11 mouse cellular contexts compared by ENCODE assay signal in genomic region chr16:36989999-36990625, GRCm38 (mm10). TPM values are rescaled to one million over a fixed set of nuclear protein-coding genes. Genes with fewer than 3 reads are reported as not detected.
DNase-seq lines count a peak whose midpoint lies in the region; ATAC-seq lines count a peak whose summit lies in the region.
"Had no signal": no experiment of that assay in that cellular context is flagged by ENCODE, and none has a peak within 500 bp of the region (broad histone marks: within the 10 kb centered on the region; RNA-seq: fewer than 3 reads in every experiment).

TSS of gene Fbxo40 (minus strand) at chr16:36990467.

- no peaks in the 10 kb centered on the region for H3K9me3 ChIP-seq in heart, embryonic 13.5 days
- H3K9me3 ChIP-seq in kidney, embryonic 16.5 days (ENCODE audit: low read length), result no peaks in the 10 kb centered on the region
- H3K9me3 ChIP-seq: intestine, embryonic 15.5 days had no signal

- peak within 1 kb of the TSS; percentile 82 for H3K9ac ChIP-seq in heart, embryonic 13.5 days
- H3K9ac ChIP-seq in kidney, embryonic 16.5 days (replicated peaks; ENCODE audit: low read length), result no peak within 1 kb of the TSS
- H3K9ac ChIP-seq: intestine, embryonic 15.5 days; liver, embryonic 14.5 days had no signal

- peaks cover 35% of the 10 kb centered on the region for H3K4me1 ChIP-seq in heart, embryonic 13.5 days
- no peaks in the 10 kb centered on the region; the same call in 1 of the 2 replicates for H3K4me1 ChIP-seq in kidney, embryonic 16.5 days (ENCODE audit: insufficient read depth, low read length)
- H3K4me1 ChIP-seq: intestine, embryonic 15.5 days had no signal

- no peaks in the 10 kb centered on the region for H3K36me3 ChIP-seq in heart, embryonic 13.5 days
- no peaks in the 10 kb centered on the region for H3K36me3 ChIP-seq in kidney, embryonic 16.5 days (ENCODE audit: insufficient read depth, low read length)
- H3K36me3 ChIP-seq: intestine, embryonic 15.5 days had no signal

- peak within 1 kb of the TSS; percentile 66 for H3K4me2 ChIP-seq in heart, embryonic 13.5 days
- H3K4me2 ChIP-seq in kidney, embryonic 16.5 days (replicated peaks; ENCODE audit: low read depth, low read length), result peak within 1 kb of the TSS; percentile 34
- H3K4me2 ChIP-seq: intestine, embryonic 15.5 days had no signal

- peak; percentile 35; the same call in 1 of the 2 replicates for ATAC-seq in heart, embryonic 13.5 days (ENCODE audit: extremely low read depth, insufficient number of reproducible peaks, low FRiP score, low TSS enrichment)
- peak; percentile 50; the same call in 1 of the 2 replicates for ATAC-seq in kidney, embryonic 16.5 days (ENCODE audit: low FRiP score, low TSS enrichment)
- ATAC-seq: intestine, embryonic 15.5 days had no signal

- no peaks in the 10 kb centered on the region for H3K27me3 ChIP-seq in heart, embryonic 13.5 days (replicated peaks)
- no peaks in the 10 kb centered on the region for H3K27me3 ChIP-seq in kidney, embryonic 16.5 days (ENCODE audit: insufficient read depth, low read length)
- H3K27me3 ChIP-seq: intestine, embryonic 15.5 days had no signal

- H3K27ac ChIP-seq in heart, embryonic 13.5 days (replicated peaks), result peak within 1 kb of the TSS; percentile 95
- H3K27ac ChIP-seq in kidney, embryonic 16.5 days (ENCODE audit: low read length), result peak within 1 kb of the TSS; percentile 25; the same call in 1 of the 2 replicates
- H3K27ac ChIP-seq: intestine, embryonic 15.5 days; liver, embryonic 14.5 days had no signal

- 34% methylated on average over 18 of the region's 18 CpGs for WGBS in heart, embryonic 13.5 days
- WGBS in kidney, embryonic 16.5 days, result 54% methylated on average over 18 of the region's 18 CpGs

- peak within 1 kb of the TSS; percentile 60 for H3K4me3 ChIP-seq in heart, embryonic 13.5 days
- peak within 1 kb of the TSS; percentile 15 for H3K4me3 ChIP-seq in kidney, embryonic 16.5 days (ENCODE audit: low read length)
- H3K4me3 ChIP-seq: intestine, embryonic 15.5 days had no signal

- DNase-seq in testis, postnatal 14 days (ENCODE audit: low spot score), result peak; percentile 15
- DNase-seq in testis, postnatal 10 days (ENCODE audit: low spot score), result no peak
- no peak for DNase-seq in retina, embryonic 14.5 days (ENCODE audit: low spot score)
- no peak for DNase-seq in left cerebral cortex, adult 18-20 months (ENCODE audit: low spot score in 2 of 2)
- no peak for DNase-seq in spleen, postnatal 36 days (ENCODE audit: low spot score in 2 of 2)
- no peak for DNase-seq in cerebellum, postnatal 25 days

RNA-seq across cellular contexts. Expression of gene Fbxo40, which starts in this region (rescaled TPM):
- polyA plus RNA-seq in heart, embryonic 13.5 days (2015; fragmentation: Nextera tagmentation; extraction: Ambion mirVana), result 8.5 and 8.8 TPM in 2 replicates
- polyA plus RNA-seq in kidney, embryonic 16.5 days (2015; fragmentation: Nextera tagmentation; extraction: Ambion mirVana), result 1.6 and 2.2 TPM in 2 replicates
- under 1 TPM in 1 of 2 experiments, not detected in 1; 0.73 TPM for total RNA-seq in left cerebral cortex, adult 18-20 months (2021)
- polyA plus RNA-seq: intestine, embryonic 15.5 days; midbrain, postnatal 0 days had no signal
